Mouse (Mus musculus) layer of hippocampus, postnatal 14 days (tissue): Measurements from ENCODE around the gene Kdm1b. TPM values are rescaled to one million over a fixed set of nuclear protein-coding genes. Genes with fewer than 3 reads are reported as not detected.
A peak's percentile ranks its signal among the peaks of the same experiment; 100 is the strongest.

ENCODE experiments used
- DNase-seq, 2 experiments: peaks; one replicate each; pipeline ENCODE4 v3.0.0; 2021 to 2022; ENCODE audit warnings: low spot score in 2 of 2, mixed read lengths in 1 of 2
- total RNA-seq, 2 experiments: library from RNA; stranded (reverse); gene quantifications; 2 replicates each; pipeline ENCODE4 v1.2.3; 2021

Gene Kdm1b
- total RNA-seq, 2 experiments from 2014 or later: 8.7 to 11.7 TPM

GRCm38 (mm10) chr13:47105711-47106579, 62.6 kb downstream of the Kdm1b start, which contains the start of gene Dek:
Gene Dek, minus strand, starts transcription at chr13:47106201.
- peak; percentile 84 to 85 for DNase-seq

- no peak for DNase-seq
Observed at GRCm38 (mm10) chr13:47106580-47106888, 63.2 kb downstream of the Kdm1b start.

- DNase-seq: no peak
Observed at GRCm38 (mm10) chr13:47109239-47109638, 65.9 kb downstream of the Kdm1b start.

GRCm38 (mm10) chr13:47111185-47111584, 67.9 kb downstream of the Kdm1b start:
- DNase-seq: no peak

- no peak for DNase-seq
Observed at GRCm38 (mm10) chr13:47112056-47112455, 68.8 kb downstream of the Kdm1b start.

- no peak for DNase-seq
Observed at GRCm38 (mm10) chr13:47112924-47113323, 69.6 kb downstream of the Kdm1b start.

GRCm38 (mm10) chr13:47116000-47116399, 72.7 kb downstream of the Kdm1b start:
- no peak for DNase-seq

- DNase-seq: no peak
Observed at GRCm38 (mm10) chr13:47121333-47121889, 78.1 kb downstream of the Kdm1b start.

- DNase-seq: no peak
Observed at GRCm38 (mm10) chr13:47122537-47123430, 79.5 kb downstream of the Kdm1b start, which contains the start of gene Rnf144b. Gene Rnf144b, plus strand, starts transcription at chr13:47122656.

GRCm38 (mm10) chr13:47124449-47124848, 81.2 kb downstream of the Kdm1b start:
- DNase-seq: no peak

GRCm38 (mm10) chr13:47124986-47125385, 81.7 kb downstream of the Kdm1b start:
- DNase-seq: no peak

- no peak for DNase-seq
Observed at GRCm38 (mm10) chr13:47125595-47125994, 82.3 kb downstream of the Kdm1b start.

GRCm38 (mm10) chr13:47129090-47129489, 85.8 kb downstream of the Kdm1b start:
- DNase-seq: no peak

- no peak for DNase-seq
Observed at GRCm38 (mm10) chr13:47133058-47133457, 89.8 kb downstream of the Kdm1b start.

GRCm38 (mm10) chr13:47134836-47135235, 91.5 kb downstream of the Kdm1b start:
- DNase-seq: no peak

Other genes with a start within 250 kb of the Kdm1b start
- gene Kif13a, start 113.6 kb upstream of the Kdm1b start, total RNA-seq: 10 to 100 TPM; 23.0 to 25.8 TPM
- gene Nhlrc1, start 28.6 kb upstream of the Kdm1b start, total RNA-seq: 10 to 100 TPM; 15.8 to 16.7 TPM
- 10 to 100 TPM in 1 of 2 experiments, 1 to 10 TPM in 1; 8.4 to 12.4 TPM for gene Tpmt, start 1.2 kb downstream of the Kdm1b start, total RNA-seq
- gene Dek, start 62.7 kb downstream of the Kdm1b start, total RNA-seq: 10 to 100 TPM; 44.3 to 48.5 TPM
- 10 to 100 TPM; 10.5 to 12.7 TPM for gene Rnf144b, start 79.2 kb downstream of the Kdm1b start, total RNA-seq